Mouse (Mus musculus) kidney, embryonic 15.5 days (tissue): ENCODE measurements around the gene Dnah2. TPM values are rescaled to one million over a fixed set of nuclear protein-coding genes. Genes with fewer than 3 reads are reported as not detected.

Experiments
- ATAC-seq: fragments of 200-750 bp; cut with Nextera tagmentation; replicated peaks from 2 replicates; pipeline ENCODE4 v1.8.0; 2017; ENCODE audit warnings: moderate TSS enrichment; ENCODE audit not compliant: low FRiP score
- H3K27ac ChIP-seq: fragments of 300-500 bp; sonication (generic); 2 replicates; pipeline ENCODE4 v1.5.1; 2015; ENCODE audit warnings: mild to moderate bottlenecking, inconsistent platforms
- H3K27me3 ChIP-seq: fragments of 300-500 bp; sonication (generic); 2 replicates; pipeline ENCODE4 v1.6.1; 2015; ENCODE audit warnings: inconsistent platforms
- H3K36me3 ChIP-seq: fragments of 300-500 bp; sonication (generic); 2 replicates; pipeline ENCODE4 v1.6.1; 2015; ENCODE audit warnings: inconsistent platforms
- H3K4me1 ChIP-seq: fragments of 300-500 bp; sonication (generic); 2 replicates; pipeline ENCODE4 v1.6.1; 2015; ENCODE audit warnings: inconsistent platforms
- H3K4me2 ChIP-seq: fragments of 300-500 bp; sonication (generic); 2 replicates; pipeline ENCODE4 v1.6.1; 2015; ENCODE audit warnings: moderate library complexity, mild to moderate bottlenecking, inconsistent platforms
- H3K4me3 ChIP-seq: fragments of 300-500 bp; sonication (generic); replicated peaks from 2 replicates; pipeline ENCODE4 v1.5.1; 2015; ENCODE audit warnings: mild to moderate bottlenecking, inconsistent platforms
- H3K9ac ChIP-seq: fragments of 300-500 bp; sonication (generic); 2 replicates; pipeline ENCODE4 v1.6.1; 2015; ENCODE audit warnings: mild to moderate bottlenecking, inconsistent platforms
- H3K9me3 ChIP-seq: fragments of 300-500 bp; sonication (generic); replicated peaks from 2 replicates; pipeline ENCODE4 v1.6.1; 2016; ENCODE audit warnings: inconsistent platforms
- WGBS: fragments of 180-500 bp; shearing (Covaris S2); methylation state at CpG from one replicate; pipeline ENCODE4 v1.1.7; 2015; ENCODE audit warnings: mixed read lengths; 5-methylcytosine and 5-hydroxymethylcytosine counted together
- polyA plus RNA-seq: library from polyadenylated mRNA; unstranded; fragments of >200 nt; fragmentation: Nextera tagmentation; extraction: Ambion mirVana; gene quantifications from 2 replicates; pipeline ENCODE4 v1.2.1, GENCODE M21; 2015

The Dnah2 gene
- polyA plus RNA-seq, 1 experiment from 2014 or later: 0.73 TPM

DNA sequence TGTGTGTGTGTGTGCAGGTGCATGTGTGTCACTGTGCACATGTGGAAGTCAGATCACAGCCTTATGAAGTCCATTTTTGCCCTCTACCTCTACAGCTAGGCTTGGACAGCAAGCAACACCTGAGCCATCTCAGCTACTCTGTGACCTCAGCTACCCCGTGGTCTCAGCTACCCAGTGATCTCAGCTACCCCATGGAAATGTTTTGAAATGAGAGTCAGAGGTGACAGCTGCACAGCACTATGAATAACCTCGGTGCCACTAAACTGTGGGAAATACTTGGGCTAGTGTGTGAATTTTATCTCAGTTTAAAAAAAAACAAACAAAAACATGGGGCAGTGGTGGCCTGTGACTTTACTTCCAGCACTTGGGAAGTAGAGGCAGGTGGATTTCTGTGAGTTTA, 58.0 kb downstream of the Dnah2 start:
- Histone ChIP-seq H3K27me3 (no peaks in the 10 kb centered on the region), H3K9ac (no peak overlapping the region), H3K36me3 (no peaks in the 10 kb centered on the region), H3K9me3 (no peaks in the 10 kb centered on the region), H3K27ac (no peak overlapping the region), H3K4me2 (no peak overlapping the region), H3K4me3 (no peak overlapping the region), H3K4me1 (no peaks in the 10 kb centered on the region)
- 53% methylated on average over 2 of the region's 2 CpGs for WGBS
- no peak for ATAC-seq

DNA sequence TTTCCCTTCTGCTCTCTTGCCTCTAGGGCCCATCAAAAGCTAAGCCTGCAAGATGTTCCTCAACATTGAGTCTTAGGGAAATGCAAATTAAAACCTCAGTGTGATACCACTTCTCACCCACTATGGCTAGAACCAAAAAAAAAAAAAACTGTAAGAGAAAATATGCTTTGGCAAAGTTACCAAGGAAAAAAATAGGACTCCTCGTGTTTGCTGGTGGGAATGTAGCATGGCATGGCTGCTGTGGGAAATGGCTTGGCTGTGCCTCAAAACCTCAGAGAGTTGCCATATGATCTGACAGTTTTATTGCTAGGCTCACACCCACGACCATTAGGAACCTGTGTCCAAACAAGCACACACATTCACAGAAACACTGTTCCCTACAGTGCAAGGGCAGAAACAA, 61.4 kb downstream of the Dnah2 start:
- ATAC-seq: no peak
- H3K9me3 ChIP-seq: no peaks in the 10 kb centered on the region
- no peak overlapping the region for H3K4me2 ChIP-seq
- 37% methylated on average over 2 of the region's 2 CpGs for WGBS
- no peak overlapping the region for H3K4me3 ChIP-seq
- H3K36me3 ChIP-seq: no peaks in the 10 kb centered on the region
- no peaks in the 10 kb centered on the region for H3K4me1 ChIP-seq
- no peaks in the 10 kb centered on the region for H3K27me3 ChIP-seq
- no peak overlapping the region for H3K9ac ChIP-seq
- no peak overlapping the region for H3K27ac ChIP-seq

DNA sequence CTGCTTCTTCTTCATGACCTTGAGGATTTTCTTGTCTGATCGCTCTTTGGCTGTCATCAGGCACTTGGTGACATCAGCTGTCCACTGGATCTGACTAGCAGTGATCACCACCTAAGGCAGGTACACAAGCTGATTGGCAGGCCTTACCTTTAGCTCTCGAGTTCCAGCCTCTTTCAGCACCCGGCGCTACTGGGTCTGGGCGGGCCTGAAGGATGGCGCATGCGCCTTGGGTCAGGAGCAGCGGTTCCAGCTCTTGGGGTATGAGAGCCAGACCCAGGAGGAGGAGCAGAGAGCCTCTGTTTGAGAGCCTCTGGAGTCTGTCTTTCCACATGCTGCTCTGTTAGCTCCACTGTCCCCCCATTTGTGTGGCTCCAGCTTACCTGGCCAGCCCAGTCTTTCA, 71.3 kb downstream of the Dnah2 start:
- H3K27ac ChIP-seq: no peak overlapping the region
- H3K4me3 ChIP-seq: no peak overlapping the region
- no peaks in the 10 kb centered on the region for H3K4me1 ChIP-seq
- no peak overlapping the region for H3K4me2 ChIP-seq
- no peak overlapping the region for H3K9ac ChIP-seq
- ATAC-seq: no peak
- no peaks in the 10 kb centered on the region for H3K36me3 ChIP-seq
- H3K27me3 ChIP-seq: no peaks in the 10 kb centered on the region
- WGBS: 87% methylated on average over 8 of the region's 8 CpGs
- no peaks in the 10 kb centered on the region; the same call in 1 of the 2 replicates for H3K9me3 ChIP-seq

DNA sequence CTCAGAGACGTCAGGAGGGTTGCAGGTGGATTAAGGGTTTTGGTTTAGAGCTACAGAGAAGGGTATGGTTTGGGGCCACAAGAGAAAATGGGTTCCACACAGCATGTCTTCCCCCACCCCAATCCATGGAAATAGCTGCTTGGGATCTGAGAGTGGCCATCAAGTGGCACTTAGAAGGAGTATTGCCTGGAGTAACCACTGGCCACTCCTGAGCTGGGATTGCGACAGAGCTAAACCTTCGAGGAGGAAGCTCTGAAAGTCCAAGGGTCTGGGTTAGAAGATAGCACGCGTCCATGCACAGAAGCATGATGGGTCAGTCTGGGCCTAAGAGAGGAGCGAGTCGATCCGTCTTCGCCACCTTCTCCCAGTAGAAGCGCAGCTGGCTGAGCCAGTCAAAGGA, 72.1 kb downstream of the Dnah2 start:
- Histone ChIP-seq H3K4me3 (no peak overlapping the region), H3K27ac (no peak overlapping the region), H3K4me2 (no peak overlapping the region), H3K27me3 (no peaks in the 10 kb centered on the region), H3K9me3 (no peaks in the 10 kb centered on the region; the same call in 1 of the 2 replicates), H3K4me1 (peaks cover 2% of the 10 kb centered on the region; the same call in 1 of the 2 replicates), H3K9ac (no peak overlapping the region), H3K36me3 (no peaks in the 10 kb centered on the region)
- ATAC-seq: no peak
- WGBS: 92% methylated on average over 10 of the region's 10 CpGs

DNA sequence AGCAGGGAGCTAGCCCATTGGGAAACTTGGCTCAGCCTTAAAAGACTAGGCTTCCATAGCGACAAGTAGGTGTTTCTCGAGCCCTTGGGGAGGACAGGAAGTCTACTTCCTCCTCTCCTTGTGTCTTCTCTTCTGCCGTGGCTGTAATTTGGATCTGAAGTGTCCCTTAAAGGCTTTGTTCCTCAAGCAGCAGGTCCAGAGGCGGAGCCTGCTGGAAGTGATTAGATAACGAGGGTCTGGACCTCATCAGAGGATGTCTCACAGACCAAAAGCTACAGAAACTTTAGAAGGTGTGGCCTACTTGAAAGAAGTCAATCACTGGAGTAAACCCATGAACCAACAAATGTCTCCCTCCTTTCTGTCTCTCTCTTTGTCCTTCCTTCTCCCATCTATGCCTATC, 74.2 kb downstream of the Dnah2 start:
- H3K9me3 ChIP-seq: no peaks in the 10 kb centered on the region; the same call in 1 of the 2 replicates
- no peak for ATAC-seq
- no peak overlapping the region for H3K9ac ChIP-seq
- H3K27ac ChIP-seq: no peak overlapping the region
- H3K4me1 ChIP-seq: peaks cover 5% of the 10 kb centered on the region; the same call in 1 of the 2 replicates
- no peak overlapping the region for H3K4me2 ChIP-seq
- H3K36me3 ChIP-seq: no peaks in the 10 kb centered on the region
- no peaks in the 10 kb centered on the region for H3K27me3 ChIP-seq
- no peak overlapping the region for H3K4me3 ChIP-seq
- WGBS: 30% methylated on average over 5 of the region's 5 CpGs

DNA sequence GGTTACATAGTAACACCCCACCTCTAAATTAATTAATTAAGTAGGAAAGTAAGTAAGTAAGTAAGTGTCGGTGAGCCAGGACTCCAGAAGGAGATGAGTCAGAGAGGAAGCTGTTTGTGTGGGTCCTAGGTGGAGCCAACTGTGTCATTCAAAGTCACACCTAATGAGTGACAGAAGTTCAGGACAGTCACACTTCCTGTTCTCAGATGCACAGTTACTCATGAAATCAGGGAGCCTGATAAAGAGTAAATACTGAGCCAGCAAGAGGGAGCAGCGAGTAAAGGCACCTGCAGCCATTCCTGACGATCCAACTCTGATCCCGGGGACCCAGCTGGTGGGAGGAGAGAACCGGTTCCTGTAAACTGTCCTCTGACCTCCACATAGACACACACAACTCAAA, 76.2 kb downstream of the Dnah2 start:
- WGBS: 54% methylated on average over 5 of the region's 5 CpGs
- Histone ChIP-seq H3K4me3 (no peak overlapping the region), H3K4me1 (peaks cover 5% of the 10 kb centered on the region; the same call in 1 of the 2 replicates), H3K9me3 (no peaks in the 10 kb centered on the region), H3K27ac (no peak overlapping the region), H3K27me3 (no peaks in the 10 kb centered on the region), H3K36me3 (no peaks in the 10 kb centered on the region), H3K9ac (no peak overlapping the region), H3K4me2 (no peak overlapping the region)
- no peak for ATAC-seq

DNA sequence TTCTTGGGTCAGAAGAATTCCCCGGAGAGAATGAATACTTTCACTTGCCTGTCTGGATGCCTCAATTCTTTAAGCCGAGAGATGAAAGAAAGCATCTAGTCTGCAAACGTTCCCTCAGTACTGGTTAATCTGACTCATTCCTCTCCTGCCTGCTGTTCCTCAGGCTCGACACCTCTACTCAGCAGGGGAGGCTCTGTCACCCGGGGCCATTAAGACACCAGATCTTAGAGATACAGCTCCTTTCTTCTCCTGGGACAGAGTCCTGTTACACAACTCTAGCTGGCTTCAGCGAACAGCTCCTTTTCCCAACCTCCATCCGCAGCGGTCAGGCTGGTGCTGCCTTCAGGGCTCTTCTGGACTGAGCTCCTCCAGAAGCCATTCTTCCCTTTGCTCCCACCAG, 77.4 kb downstream of the Dnah2 start:
- 5% methylated on average over 8 of the region's 8 CpGs for WGBS
- Histone ChIP-seq H3K9ac (no peak overlapping the region), H3K4me1 (peaks cover 5% of the 10 kb centered on the region; the same call in 1 of the 2 replicates), H3K36me3 (no peaks in the 10 kb centered on the region), H3K27me3 (no peaks in the 10 kb centered on the region), H3K9me3 (no peaks in the 10 kb centered on the region), H3K4me3 (no peak overlapping the region), H3K27ac (no peak overlapping the region), H3K4me2 (0 out of 2 replicates have a peak overlapping the region, but pooled peaks have one; percentile 2)
- no peak for ATAC-seq

DNA sequence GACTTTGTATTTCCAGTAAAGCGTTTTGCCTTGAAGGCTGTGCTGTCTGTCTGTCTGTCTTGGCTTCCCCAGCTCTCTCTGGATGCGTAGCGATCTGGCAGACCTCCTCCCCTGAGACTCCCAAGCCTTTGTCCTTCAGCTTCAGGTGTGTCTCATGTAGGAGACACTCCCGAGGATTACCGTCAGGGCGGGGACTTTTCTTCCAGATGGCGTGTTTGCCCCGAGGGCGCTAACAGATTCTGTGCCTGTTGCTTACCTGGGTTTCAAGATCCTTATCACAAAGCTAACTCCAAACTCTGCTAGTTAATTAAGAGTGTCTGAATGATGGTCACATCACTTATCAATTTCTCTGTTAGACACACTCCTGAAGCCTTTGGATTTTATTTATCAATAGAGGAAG, 79.6 kb downstream of the Dnah2 start:
- no peaks in the 10 kb centered on the region for H3K27me3 ChIP-seq
- no peak overlapping the region for H3K27ac ChIP-seq
- no peak overlapping the region for H3K4me3 ChIP-seq
- no peaks in the 10 kb centered on the region for H3K9me3 ChIP-seq
- H3K4me1 ChIP-seq: peaks cover 5% of the 10 kb centered on the region; the same call in 1 of the 2 replicates
- H3K9ac ChIP-seq: no peak overlapping the region
- no peak overlapping the region for H3K4me2 ChIP-seq
- H3K36me3 ChIP-seq: no peaks in the 10 kb centered on the region
- ATAC-seq: no peak
- WGBS: 75% methylated on average over 9 of the region's 9 CpGs

DNA sequence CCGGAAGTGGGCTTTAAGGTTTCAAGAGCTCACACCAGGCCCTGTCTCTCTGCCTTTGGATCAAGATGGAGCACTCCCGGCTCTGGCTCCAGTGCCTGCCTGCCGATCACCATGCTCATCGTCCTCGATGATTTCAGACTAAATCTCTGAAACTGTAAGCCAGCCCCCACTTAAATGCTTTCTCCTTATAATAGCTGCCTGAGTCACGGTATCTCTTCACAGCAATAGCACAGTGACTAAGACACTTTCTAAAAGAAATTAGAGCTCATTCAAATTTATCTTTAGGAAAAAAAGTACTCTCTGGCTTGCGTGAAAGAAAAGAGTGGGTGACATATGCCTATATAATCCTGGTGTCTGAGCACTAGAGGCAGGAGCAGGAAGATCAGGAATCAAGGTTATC, 84.9 kb downstream of the Dnah2 start:
- Histone ChIP-seq H3K36me3 (no peaks in the 10 kb centered on the region), H3K9me3 (no peaks in the 10 kb centered on the region), H3K4me1 (no peaks in the 10 kb centered on the region), H3K27ac (no peak overlapping the region), H3K27me3 (no peaks in the 10 kb centered on the region), H3K4me2 (no peak overlapping the region), H3K9ac (no peak overlapping the region), H3K4me3 (no peak overlapping the region)
- no peak for ATAC-seq
- WGBS: 94% methylated on average over 7 of the region's 7 CpGs

DNA sequence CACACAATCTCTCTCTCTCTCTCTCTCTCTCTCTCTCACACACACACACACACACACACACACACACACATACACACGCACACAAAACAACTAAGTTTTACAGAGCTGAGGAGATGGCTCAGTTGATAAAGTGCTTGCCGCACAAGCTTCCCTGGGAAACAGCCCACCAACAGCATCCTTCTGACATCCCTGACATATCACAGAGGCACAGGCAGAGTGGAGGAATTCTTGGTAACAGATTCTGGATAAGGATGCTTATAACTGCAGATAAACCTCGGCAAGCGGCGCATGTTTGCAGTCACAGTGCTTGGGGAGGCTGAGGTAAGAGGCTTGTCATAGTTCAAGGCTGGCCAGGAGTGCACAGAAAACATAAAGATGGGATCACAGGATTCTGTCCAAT, 87.3 kb downstream of the Dnah2 start:
- H3K36me3 ChIP-seq: no peaks in the 10 kb centered on the region
- no peak for ATAC-seq
- no peaks in the 10 kb centered on the region for H3K9me3 ChIP-seq
- no peaks in the 10 kb centered on the region for H3K27me3 ChIP-seq
- no peak overlapping the region for H3K27ac ChIP-seq
- peaks cover 9% of the 10 kb centered on the region for H3K4me1 ChIP-seq
- no peak overlapping the region for H3K9ac ChIP-seq
- no peak overlapping the region for H3K4me3 ChIP-seq
- 64% methylated on average over 5 of the region's 5 CpGs for WGBS
- H3K4me2 ChIP-seq: no peak overlapping the region

DNA sequence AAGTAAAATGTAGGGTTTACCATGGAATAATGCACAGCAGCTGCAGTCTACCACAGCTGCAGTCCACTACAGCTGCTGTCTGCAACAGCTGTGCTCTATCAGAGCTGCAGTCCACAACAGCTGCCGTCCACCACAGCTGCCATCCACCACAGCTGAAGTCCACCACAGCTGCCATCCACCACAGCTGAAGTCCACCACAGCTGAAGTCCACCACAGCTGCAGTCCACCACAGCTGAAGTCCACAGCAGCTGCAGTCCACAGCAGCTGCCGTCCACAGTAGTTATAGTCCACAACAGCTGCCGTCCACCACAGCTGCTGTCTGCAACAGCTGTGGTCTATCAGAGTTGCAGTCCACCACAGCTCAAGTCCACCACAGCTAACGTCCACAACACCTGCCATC, 89.0 kb downstream of the Dnah2 start:
- H3K27ac ChIP-seq: no peak overlapping the region
- 39% methylated on average over 4 of the region's 4 CpGs for WGBS
- ATAC-seq: no peak
- H3K9ac ChIP-seq: no peak overlapping the region
- H3K9me3 ChIP-seq: no peaks in the 10 kb centered on the region
- H3K36me3 ChIP-seq: no peaks in the 10 kb centered on the region
- no peak overlapping the region for H3K4me2 ChIP-seq
- H3K27me3 ChIP-seq: no peaks in the 10 kb centered on the region
- peaks cover 11% of the 10 kb centered on the region for H3K4me1 ChIP-seq
- H3K4me3 ChIP-seq: no peak overlapping the region

DNA sequence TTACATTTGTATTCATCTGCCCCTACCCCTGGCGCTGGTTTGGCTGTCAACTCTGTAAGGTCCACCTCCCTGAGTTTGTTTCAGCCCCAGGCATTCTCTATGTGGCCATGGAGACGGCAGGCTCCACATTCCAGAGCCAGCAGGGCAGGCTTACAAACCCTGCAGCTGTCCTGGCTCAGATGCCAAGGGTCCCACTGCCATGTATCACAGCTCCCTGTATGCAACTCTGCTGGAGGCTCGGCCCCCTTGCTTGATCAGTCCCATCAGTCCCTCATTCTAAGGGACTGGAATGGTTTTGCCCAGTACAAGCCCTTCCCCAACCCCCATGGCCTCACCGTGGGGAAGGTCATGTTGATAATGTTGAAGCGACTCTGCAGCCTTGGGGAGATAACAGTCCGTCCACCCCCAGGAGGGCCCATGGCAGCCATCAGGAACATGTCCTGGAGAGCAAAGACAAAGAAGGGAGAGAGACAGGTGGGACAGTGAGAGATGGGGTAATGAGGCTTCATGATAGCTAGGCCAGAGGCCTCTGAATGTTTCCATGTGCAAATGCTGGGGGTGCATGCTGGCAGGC, 91.8 kb downstream of the Dnah2 start:
- Histone ChIP-seq H3K36me3 (no peaks in the 10 kb centered on the region), H3K9me3 (no peaks in the 10 kb centered on the region), H3K27me3 (no peaks in the 10 kb centered on the region), H3K27ac (no peak overlapping the region), H3K9ac (no peak overlapping the region), H3K4me2 (no peak overlapping the region), H3K4me1 (peaks cover 25% of the 10 kb centered on the region), H3K4me3 (no peak overlapping the region)
- peak; percentile 22; the same call in 1 of the 2 replicates for ATAC-seq
- 47% methylated on average over 6 of the region's 6 CpGs for WGBS
